Comparison of ENCODE assay signal across 1 mouse cellular context in genomic region chr2:155728742-155729141, GRCm38 (mm10).
TF ChIP-seq lines count a peak whose summit lies in the region.

No protein-coding gene starts in this region.

TF ChIP-seq in CH12.LX, 34 proteins besides CTCF, POLR2A, EP300 and RAD21 (continued from another document):
- no peak for TF ChIP-seq E2F4 (IDR thresholded peaks at IDR 0.05; ENCODE audit: insufficient replicate concordance, low read depth, low read length)
- no peak for TF ChIP-seq BHLHE40 (IDR thresholded peaks at IDR 0.05; ENCODE audit: low read depth, low read length)
- TF ChIP-seq MAZ (IDR thresholded peaks at IDR 0.05; ENCODE audit: low read depth, low read length), result no peak
